Mouse (Mus musculus) telencephalon, adult 2 months (tissue): Measurements from ENCODE around the gene Cd93.

Experiments used
- DNase-seq: peaks from one replicate; pipeline ENCODE4 v3.0.0-alpha.2; 2011; ENCODE audit warnings: low read depth, low spot score

Cd93 gene

DNA sequence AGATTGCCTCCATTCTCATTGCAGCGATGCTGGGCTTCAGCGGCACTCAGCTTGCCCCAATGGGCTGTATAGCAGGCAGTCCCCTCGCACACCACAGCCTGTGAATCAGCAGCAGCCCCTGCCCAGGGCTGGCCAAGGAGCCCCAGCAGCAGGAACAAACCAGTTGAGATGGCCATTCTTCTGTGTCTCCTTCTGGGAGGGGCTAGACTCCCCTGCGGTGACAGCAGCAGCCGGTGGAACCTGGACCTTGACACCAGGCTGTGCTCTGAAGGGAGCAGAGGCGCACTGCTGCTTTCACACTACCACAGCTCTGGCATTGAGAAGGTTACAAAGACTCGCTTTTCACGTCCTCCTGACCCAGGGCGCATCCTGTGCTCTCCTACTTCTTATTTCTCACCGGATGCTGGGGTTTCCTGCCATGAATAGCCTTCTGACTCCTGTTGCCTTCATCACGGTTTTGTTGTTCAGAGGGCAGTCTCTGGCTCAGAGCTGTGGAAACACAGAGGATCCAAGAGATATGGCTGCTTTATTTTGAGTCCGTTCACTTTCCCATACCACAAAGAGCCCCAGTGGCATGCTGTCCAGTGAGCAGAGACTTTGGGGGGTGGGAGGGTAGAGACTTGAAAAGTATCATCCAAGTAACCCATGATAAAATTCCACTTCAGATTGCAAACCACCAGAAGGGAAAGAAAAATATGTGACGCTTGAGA, at the start of gene Cd93:
Gene Cd93 (minus strand): TSS at position 315 of the 710 bp plus-strand sequence.
- DNase-seq: no peak

DNA sequence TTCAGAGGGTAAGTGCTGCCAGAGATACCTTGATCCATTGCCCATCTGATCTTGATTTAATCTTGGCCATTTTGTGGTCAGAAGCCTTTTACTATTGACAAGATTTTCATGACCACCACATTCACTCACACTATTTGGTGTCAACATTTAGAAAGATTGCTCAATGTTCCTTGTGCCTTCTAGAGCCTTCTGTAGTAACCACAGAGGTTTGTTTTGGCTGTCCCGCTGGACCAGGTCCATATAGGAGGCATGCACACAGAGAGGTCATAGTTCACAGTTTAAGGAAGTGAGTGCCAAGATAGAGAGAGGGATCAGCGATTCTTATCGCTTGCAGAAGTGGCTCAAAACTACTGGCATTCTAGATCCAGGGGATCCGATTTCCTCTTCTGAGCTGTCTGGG, 48.7 kb upstream of the Cd93 start:
- DNase-seq: no peak

DNA sequence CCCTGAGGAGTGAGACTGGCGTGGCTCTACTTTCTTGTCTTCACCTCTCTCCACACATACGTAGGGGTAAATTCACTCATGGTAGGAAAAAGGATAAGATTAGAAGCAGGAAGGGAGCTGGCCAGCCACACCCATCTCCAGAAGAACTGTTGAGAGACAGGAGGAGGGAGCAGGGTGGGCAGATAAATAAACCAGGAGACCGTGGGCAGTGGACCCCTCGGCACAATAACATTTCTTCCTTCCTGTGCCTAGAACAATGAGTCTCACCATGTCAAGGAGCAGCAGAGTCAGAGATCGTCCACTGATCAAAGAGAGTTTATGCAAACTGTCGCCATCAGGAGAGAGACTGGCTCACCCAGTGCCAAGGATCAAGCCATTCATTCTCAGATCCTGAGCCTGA, 46.8 kb upstream of the Cd93 start:
- DNase-seq: no peak

DNA sequence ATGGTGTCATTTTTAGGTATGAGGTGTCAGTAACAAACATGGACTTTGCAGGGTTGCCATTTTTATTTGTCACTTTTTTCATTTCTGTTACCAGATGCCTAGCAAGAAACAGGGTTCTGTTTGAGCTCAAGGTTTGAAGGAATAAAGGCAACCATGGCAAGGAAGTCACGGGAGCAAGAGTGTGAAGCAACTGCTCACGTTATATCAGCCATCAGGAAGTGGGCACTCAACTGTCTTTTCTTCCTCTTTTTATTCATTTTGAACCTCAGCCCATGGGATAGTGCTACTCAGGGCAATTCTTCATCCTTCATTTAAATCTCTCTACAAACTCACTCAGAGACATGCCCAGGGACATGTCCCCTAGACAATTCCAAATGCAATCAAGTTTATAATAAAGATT, 45.5 kb upstream of the Cd93 start:
- DNase-seq: no peak

DNA sequence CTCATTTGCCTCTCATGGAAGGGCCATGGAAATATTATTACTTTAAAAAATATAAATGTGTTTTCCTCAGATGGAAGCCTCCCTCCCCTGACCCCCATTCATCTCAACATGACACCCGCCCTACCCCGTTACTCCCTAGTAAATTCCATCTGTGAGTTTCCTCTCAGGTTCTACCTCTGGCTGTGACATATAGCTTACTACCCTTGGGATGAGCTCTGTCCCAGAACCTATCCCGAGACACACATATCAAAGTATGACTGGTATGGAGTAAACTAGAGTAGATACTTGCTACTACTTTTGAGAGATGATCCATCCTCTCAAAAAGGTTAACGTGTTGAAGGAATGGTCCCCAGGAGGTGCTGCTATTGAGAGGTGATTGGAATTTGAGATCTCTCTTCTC, 42.2 kb upstream of the Cd93 start:
- DNase-seq: no peak

DNA sequence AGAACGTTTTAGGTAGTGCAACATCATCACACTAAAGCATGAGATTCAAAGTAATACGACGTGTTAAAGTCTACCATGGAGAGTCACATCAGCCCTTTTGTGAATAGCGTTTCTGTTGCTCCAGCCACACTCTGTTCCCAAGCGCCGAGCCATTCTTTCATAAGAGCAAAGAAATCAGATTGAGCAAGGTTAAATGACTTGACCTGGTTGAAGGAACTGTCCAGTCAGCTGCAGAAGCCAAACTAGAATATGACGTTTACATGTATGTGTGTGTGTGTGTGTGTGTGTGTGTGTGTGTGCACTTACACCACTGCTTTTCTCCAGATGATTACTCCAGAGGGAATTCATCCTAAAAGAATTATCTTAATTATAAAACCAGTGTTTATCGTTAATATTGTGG, 37.0 kb upstream of the Cd93 start:
- no peak for DNase-seq

DNA sequence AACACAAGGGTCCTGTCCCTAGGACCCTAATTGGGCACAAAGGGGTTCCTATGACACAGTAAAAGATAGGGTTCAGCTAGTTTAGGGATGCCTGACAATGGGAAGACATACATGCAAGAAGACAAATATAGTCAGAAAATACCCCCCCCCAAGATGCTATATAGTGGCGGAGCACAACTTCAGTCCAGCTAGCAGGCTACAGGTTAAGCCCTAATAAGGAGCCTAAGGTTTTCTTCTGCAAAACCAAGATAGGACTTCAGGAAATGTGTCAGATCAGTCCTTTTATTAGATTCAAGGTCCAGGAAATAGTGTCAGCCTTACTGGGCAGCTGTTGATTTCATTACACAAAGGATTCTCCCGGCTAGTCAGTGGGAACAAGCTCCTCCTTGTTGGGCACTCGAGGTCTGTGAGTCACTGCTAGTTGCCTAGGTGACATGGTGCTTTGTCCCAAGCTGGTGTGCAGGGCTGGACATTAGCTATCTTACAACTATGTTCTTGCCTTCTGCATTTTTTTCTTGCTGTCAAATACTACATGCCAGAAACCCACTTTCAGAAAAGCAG, 34.9 kb upstream of the Cd93 start:
- no peak for DNase-seq

DNA sequence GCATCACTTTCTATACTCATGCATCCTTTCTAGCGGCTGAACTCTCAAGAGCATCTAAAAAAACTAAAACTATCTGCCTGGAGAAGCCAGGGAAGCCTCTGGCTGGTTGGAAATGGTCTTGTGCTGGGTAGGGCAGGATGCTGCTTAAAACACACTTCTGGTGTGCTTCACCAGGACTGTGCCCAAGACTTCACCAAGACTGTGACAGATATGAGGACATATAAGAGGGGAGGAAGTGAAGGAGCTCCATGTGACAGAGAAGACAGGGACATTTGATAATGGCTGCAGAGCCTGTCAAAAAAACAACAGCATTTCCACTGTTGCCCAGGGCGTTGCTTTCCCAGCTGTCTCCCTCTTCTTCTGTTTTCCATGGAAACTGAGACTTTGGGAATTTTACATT, 34.0 kb upstream of the Cd93 start:
- no peak for DNase-seq

DNA sequence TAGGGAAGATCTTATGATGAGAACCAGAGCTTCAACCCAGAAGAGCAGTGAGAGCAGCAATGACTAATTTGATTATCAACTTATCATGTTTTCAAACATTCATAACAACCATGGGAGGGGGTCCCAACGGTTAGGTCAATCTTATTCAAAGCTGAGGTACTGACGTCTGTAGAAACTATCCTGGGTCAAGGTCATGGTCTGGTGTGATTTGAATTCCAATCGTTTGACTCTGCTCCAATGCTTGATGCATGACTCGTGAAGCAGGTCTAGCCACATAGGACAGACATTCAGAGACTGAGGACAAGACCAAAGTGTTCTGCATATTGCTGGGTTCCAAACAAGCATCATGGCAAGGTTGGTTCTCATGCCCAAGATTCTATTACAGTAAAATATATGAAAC, 33.2 kb upstream of the Cd93 start:
- DNase-seq: no peak

DNA sequence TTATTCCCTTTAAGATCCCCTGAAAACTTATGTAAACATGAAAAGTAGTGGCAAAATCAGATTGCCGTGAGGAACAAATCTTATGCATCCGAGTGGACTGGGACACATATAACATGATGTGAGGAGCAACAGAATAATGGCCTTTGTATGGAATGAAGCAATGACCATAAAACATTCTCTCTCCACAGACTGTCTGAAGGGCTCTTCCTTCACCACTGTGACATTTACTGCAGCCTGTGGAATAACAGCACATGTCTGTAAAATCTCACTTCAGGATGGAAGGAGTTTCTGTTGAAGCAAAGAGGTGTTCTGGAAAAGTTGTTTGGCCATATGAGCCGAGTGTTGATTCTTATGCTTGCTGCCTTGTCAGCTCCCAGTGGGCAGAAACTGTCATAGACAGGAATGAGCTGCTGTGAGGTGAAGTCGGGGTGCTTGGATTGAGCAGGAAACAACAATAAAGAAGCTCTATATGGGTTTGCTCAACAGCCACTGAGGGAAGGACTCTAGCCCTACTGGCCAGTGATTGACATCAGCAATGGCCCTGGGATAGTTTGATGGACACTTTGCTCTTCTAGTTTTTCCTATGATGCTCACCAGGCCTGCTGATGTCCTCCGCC, 32.6 kb upstream of the Cd93 start:
- no peak for DNase-seq

DNA sequence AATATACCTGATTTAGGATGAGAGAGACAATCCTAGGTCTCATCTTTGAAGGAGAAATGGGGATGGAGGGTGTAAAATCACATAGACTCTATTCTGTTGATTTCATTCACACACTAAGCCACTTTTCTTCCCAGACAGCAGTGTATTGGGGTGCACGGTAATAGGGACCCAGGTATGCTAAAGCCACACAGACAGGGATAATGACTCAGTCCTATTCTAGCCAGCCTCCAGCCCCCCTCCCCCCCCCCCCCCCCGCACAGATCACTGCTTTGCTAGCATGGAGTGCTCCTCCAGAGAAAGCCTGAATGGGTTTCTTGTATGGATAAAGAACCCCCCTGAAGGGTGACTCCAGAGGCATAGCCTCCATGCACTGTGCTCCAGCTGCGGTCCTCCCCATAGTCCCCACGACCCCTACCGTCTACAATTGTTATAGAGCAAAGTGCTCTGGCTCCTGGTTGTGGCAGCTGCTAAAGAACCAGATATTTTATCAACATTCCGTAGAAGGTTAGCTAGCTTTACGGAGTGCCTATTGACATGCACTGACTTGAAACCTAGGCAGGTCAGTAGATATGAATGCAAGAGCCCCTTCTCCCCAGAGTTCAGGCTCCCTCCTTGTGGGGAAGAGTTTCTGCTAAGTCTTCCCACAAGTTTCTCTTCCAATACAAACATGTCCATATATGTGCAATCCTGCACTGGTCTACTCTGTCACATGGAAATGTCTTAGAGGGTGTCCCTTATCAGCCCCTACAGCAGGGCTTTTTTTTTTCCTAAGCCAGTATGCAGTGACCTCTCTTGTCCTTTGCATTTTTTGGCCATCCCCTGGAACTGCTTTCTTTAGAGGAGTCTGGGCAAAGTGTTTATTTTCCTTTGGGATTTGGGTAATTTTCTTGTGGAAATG, 26.2 kb upstream of the Cd93 start:
- DNase-seq: no peak

DNA sequence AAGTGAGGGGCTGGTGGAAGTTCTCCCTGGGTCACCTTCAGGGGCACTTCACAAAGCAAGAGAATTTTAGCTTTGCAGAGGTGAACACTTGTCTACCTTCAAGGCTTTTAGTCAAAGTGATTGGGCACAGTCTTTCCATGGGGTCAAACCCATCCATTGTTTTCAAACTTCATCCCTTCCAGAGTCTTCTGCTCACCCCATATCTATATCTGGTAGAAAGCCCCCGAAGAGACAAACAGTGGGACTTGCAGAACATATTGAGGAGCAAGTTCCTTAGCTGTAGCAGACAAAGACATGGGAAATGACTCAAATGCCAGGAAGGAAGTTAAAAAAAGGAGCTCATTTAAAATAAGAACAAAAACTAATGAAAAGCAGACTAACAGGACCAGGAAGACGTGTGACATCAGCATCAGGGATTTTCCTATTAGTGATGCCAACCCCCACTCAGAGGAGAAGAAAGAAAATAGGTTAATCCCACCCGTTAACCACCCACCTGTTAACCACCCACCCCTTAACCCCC, 24.6 kb upstream of the Cd93 start:
- no peak for DNase-seq

DNA sequence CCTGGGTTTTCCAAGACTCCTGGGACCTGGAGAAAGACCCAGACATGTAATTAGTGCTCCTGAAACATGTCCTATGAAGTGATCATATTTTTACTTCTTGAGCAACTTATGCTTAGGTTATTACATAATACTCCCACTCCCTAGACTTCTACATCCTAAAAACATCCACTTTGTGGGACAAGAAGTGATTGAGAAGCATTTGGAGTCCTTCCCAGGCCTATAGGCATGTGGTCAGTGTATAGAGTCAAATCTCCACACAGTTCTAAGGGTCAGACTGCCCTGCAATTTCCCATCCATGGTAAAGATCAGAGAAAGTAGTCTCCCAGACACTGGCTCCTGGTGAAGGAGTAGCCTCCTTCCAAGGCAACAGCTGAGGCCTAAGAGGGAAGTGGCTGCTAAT, 12.0 kb upstream of the Cd93 start:
- no peak for DNase-seq

DNA sequence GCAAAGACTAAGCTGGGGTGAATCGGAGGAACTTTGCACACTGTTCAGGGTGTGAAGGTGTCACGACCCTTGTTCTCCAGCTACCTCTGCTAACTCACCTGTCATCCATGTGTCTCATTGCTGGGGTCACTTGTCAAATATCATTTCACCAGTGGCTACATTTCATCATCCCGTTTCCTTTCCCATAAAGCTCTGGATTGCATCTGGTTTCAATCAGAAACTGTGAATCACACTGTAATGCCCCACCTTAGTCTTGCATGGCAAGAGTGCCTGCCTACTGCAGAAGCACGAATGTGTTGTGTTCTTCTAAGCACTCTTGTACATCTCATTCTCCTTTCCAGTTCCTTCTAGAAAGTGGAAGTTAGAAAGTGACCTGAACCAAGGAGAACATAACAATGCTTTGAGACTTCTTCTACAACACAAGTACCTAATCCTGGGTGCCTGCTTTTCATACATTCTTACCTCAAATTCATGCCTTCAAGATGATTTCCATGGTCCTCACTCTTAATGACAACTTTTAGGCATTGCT, 10.7 kb upstream of the Cd93 start:
- DNase-seq: no peak

DNA sequence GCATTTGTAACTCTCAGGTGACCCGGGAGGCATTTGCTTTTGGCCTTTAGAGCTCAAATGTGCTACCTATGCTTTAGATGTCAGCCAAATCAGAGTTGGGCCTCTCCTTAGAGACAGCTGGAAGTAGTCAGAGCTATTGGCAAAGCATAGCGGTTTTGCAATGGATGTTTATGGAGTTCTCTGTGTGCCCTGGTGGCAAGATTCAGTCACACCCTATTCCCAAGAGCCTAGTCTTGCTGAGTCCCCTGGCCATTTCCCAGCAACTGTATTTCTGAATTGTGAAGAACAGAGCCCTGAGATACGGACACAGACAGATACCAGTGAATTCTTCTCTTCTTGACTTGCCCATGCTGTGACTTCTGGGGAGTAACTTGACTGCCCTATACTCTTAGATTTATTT, 9.7 kb upstream of the Cd93 start:
- DNase-seq: no peak

DNA sequence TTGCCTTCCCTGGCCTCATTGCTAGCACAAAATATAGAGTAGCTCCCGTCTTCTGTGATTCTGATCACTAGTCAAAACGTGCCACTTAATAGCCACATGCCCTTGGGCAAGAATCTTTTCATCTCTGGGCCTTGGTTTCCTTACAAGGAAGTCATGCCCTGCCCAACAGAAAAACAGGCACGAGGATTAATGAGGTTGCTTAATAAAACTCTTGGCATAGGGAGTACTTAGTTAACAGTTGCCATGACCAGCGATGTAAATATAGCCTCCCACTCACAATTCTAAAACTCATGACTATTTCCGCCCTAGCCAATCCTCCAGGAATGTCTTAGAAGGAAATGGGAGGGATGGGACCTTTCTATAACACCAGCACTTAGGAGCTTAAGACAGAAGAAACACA, 8.1 kb upstream of the Cd93 start:
- DNase-seq: no peak

DNA sequence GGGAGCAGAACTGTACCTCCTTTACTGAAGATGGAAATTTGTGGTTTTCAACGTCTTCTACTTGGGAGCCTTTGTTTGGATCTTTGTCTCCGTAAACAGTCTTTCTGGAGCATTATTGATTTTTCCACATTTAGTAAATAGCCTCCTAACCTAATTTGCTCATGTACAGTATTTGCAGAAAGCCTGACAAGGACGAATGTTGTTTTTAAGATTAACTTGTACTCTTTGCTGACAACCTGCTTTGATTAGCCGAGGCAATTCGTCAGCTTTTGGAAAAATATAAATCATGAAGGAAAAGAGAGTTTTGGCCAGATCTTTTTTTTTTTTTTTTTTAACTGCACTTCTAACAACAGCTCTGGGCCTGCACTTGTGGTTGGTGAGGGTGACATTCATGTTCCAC, 7.3 kb upstream of the Cd93 start:
- DNase-seq: no peak

DNA sequence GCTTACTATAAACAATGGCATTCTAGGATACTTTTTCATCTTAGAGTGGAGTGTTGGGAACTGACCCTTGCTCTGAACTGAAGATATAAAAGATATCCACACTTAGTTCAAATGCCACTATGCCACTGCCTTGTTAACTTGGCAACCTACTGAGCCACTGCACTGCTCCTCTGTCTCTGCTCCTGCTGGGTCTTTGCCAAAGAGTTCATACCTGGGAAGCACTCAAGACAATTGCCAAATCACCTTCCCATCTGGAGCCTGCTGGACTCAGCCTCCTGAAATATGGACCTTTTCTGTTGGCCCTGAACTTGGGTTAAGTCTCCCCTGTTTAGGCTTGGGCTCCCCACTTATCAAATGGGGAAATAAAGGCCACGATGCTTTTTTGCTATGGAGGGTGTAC, 6.3 kb upstream of the Cd93 start:
- no peak for DNase-seq

DNA sequence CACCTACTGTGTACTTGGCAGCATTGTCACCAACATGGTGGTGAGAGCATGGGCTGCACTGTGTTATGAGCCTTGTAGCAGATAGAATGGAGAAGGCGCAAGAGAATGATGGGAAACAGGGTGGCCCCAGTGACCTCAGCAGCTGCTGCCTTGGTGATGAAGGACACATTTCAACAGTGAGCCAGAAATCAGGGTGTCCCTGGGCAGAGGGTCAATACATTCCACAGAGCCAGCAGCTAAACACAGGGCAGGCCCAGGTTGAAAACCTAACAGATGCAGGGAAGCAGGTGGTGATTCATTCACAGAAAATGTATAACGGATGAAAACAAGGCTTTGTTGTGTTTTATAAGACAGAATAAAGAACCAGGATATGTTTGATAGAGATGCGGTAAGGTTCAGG, 3.1 kb upstream of the Cd93 start:
- DNase-seq: no peak

DNA sequence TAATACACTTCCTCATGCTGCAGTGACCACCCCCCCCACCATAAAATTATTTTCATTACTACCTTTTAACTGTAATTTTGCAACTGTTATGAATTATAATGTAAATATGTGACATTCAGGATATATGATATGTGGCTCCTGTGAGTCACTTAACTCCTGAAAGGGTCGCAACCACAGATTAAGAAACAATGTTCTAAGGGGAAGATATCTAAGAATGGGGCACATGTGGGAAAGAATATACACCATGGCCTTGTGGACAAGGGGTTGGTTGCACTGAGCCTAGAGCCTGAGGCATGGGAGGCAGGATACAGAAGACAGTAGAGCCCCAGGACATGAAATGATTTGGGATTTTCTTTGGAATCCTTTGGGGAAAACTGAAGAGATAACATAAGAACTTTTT, 2.3 kb upstream of the Cd93 start:
- DNase-seq: no peak

DNA sequence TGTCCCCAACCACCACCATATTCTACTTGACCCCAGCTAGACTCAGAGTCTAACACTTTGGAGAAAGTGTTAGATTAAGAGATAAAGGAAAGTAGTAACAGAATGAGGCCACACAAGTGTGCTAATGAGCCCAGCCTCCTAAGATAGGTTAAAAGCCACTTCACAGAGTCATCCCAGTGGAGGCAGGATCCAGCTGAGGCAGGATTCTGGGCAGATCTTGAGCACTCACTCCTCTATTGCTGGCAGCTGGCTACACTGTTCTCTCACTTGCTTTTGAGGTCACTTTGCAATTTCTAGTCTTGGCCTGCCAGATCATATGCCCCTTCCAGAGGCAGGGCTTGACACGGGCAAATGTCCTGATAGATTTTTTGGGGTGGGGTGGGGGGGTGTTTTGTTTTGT, 1.1 kb upstream of the Cd93 start:
- DNase-seq: no peak

DNA sequence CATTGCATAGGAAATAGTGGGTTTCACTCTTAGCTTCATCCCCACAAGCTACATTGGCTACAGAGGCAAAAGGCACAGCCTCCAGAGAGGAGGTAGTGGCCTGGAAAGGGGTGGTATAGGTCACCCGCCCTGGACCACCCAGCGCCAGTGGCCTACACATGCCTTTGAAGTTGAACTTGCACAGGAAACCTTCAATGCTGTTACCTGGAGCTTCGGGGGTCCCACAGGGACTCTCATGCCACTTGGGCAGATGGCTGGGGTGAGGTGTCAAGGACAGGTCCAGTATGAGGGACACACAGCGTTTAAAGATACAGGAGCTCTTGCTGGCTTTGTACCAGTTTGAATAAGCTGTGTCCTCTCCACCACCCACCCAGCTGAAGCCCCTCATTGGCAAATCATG, 653 bp downstream of the Cd93 start:
- DNase-seq: no peak
